Mouse (Mus musculus): ENCODE results near the gene Myh3. TPM values are rescaled to one million over a fixed set of nuclear protein-coding genes. Genes with fewer than 3 reads are reported as not detected.

Gene Myh3
- total RNA-seq, 2 experiments from 2014 or later = not detected

Other genes with a start within 250 kb of the Myh3 start
- gene Pirt, start 166.3 kb upstream of the Myh3 start, total RNA-seq (2014; fragmentation: Nextera tagmentation) = not detected in 2 replicates
- gene Pirt, start 166.3 kb upstream of the Myh3 start, total RNA-seq (2017) = not detected in 2 replicates
- gene Tmem238l, start 121.7 kb upstream of the Myh3 start, total RNA-seq (2014; fragmentation: Nextera tagmentation) = not detected in 2 replicates
- not detected in 2 replicates for gene Tmem238l, start 121.7 kb upstream of the Myh3 start, total RNA-seq (2017)
- gene Tmem220, start 53.1 kb upstream of the Myh3 start, total RNA-seq (2014; fragmentation: Nextera tagmentation) = 1.0 TPM in 1 of 2 replicates, not detected in the other
- gene Tmem220, start 53.1 kb upstream of the Myh3 start, total RNA-seq (2017) = 1.1 TPM in 1 of 2 replicates, not detected in the other
- gene Adprm, start 25.7 kb upstream of the Myh3 start, total RNA-seq (2014; fragmentation: Nextera tagmentation) = 11.0 and 25.4 TPM in 2 replicates
- gene Adprm, start 25.7 kb upstream of the Myh3 start, total RNA-seq (2017) = 12.7 and 17.2 TPM in 2 replicates
- gene Sco1, start 25.6 kb upstream of the Myh3 start, total RNA-seq (2014; fragmentation: Nextera tagmentation) = 5.1 and 11.9 TPM in 2 replicates
- 27.2 and 30.7 TPM in 2 replicates for gene Sco1, start 25.6 kb upstream of the Myh3 start, total RNA-seq (2017)
- gene Myh2, start 92.7 kb downstream of the Myh3 start, total RNA-seq (2014; fragmentation: Nextera tagmentation) = not detected in 2 replicates
- gene Myh2, start 92.7 kb downstream of the Myh3 start, total RNA-seq (2017) = not detected in 2 replicates
- gene Myh1, start 121.8 kb downstream of the Myh3 start, total RNA-seq (2014; fragmentation: Nextera tagmentation) = not detected in 2 replicates
- gene Myh1, start 121.8 kb downstream of the Myh3 start, total RNA-seq (2017) = not detected in 2 replicates
- gene Myh4, start 159.7 kb downstream of the Myh3 start, total RNA-seq (2014; fragmentation: Nextera tagmentation) = not detected in 2 replicates
- gene Myh4, start 159.7 kb downstream of the Myh3 start, total RNA-seq (2017) = not detected in 2 replicates
- gene Myh8, start 198.8 kb downstream of the Myh3 start, total RNA-seq (2014; fragmentation: Nextera tagmentation) = not detected in 2 replicates
- not detected in 2 replicates for gene Myh8, start 198.8 kb downstream of the Myh3 start, total RNA-seq (2017)
- not detected in 2 replicates for gene Myh13, start 243.4 kb downstream of the Myh3 start, total RNA-seq (2014; fragmentation: Nextera tagmentation)
- gene Myh13, start 243.4 kb downstream of the Myh3 start, total RNA-seq (2017) = not detected in 2 replicates

All from megakaryocyte-erythroid progenitor cell, adult 5-6 weeks (primary cell).